Mouse (Mus musculus) right cerebral cortex, postnatal 10 days (tissue): Measurements from ENCODE around the gene Emc1.

Source experiments
- DNase-seq, 2 experiments: peaks; one replicate each; pipeline ENCODE4 v3.0.0; 2021; ENCODE audit warnings: low spot score in 2 of 2

Gene Emc1

GRCm38 (mm10) chr4:139351931-139352711 is at the start of gene Emc1, which contains the start of the genes Mrto4 and Ubr4:
TSS of gene Emc1 (plus strand) at chr4:139352587.
TSS of gene Mrto4 (minus strand) at chr4:139352576.
TSS of gene Ubr4 (plus strand) at chr4:139352609.
- peak; percentile 87 to 90 for DNase-seq

GRCm38 (mm10) chr4:139305521-139305920 is 46.9 kb upstream of the Emc1 start:
- DNase-seq, result no peak

GRCm38 (mm10) chr4:139307916-139308315 is 44.5 kb upstream of the Emc1 start:
- DNase-seq, result peak; percentile 52 to 62

GRCm38 (mm10) chr4:139309651-139310050 is 42.7 kb upstream of the Emc1 start:
- DNase-seq, result no peak

- DNase-seq, result peak; percentile 97 to 99
These were observed 42.1 kb upstream of the Emc1 start, which contains the start of the genes Pqlc2 and Akr7a5 for GRCm38 (mm10) chr4:139310171-139310898. TSS of gene Pqlc2 (minus strand) at chr4:139310708. TSS of gene Akr7a5 (plus strand) at chr4:139310744.

- DNase-seq, result no peak
These were observed 41.3 kb upstream of the Emc1 start for GRCm38 (mm10) chr4:139310899-139311701.

GRCm38 (mm10) chr4:139311707-139312106 is 40.7 kb upstream of the Emc1 start:
- no peak for DNase-seq

GRCm38 (mm10) chr4:139312632-139313031 is 39.8 kb upstream of the Emc1 start:
- DNase-seq, result no peak

- DNase-seq, result no peak
These were observed 33.9 kb upstream of the Emc1 start for GRCm38 (mm10) chr4:139318449-139318848.

GRCm38 (mm10) chr4:139319740-139320139 is 32.6 kb upstream of the Emc1 start:
- no peak for DNase-seq

- DNase-seq, result peak in 1 of 2 experiments; percentile 61
These were observed 21.8 kb upstream of the Emc1 start for GRCm38 (mm10) chr4:139330605-139331004.

GRCm38 (mm10) chr4:139334631-139335295 is 17.6 kb upstream of the Emc1 start:
- no peak for DNase-seq

- DNase-seq, result no peak
These were observed 16.9 kb upstream of the Emc1 start for GRCm38 (mm10) chr4:139335507-139335906.

- peak in 1 of 2 experiments; percentile 78 for DNase-seq
These were observed 15.4 kb upstream of the Emc1 start for GRCm38 (mm10) chr4:139336822-139337483.

GRCm38 (mm10) chr4:139338145-139338544 is 14.2 kb upstream of the Emc1 start:
- no peak for DNase-seq

- DNase-seq, result no peak
These were observed 11.6 kb upstream of the Emc1 start for GRCm38 (mm10) chr4:139340835-139341234.

GRCm38 (mm10) chr4:139341556-139342233 is 10.7 kb upstream of the Emc1 start:
- DNase-seq, result no peak

GRCm38 (mm10) chr4:139343718-139344117 is 8.7 kb upstream of the Emc1 start:
- DNase-seq, result peak; percentile 78 to 80

GRCm38 (mm10) chr4:139345416-139346019 is 6.9 kb upstream of the Emc1 start:
- no peak for DNase-seq

GRCm38 (mm10) chr4:139352832-139353231 is 445 bp downstream of the Emc1 start:
- DNase-seq, result no peak
